Mouse (Mus musculus): ENCODE data around the gene Papss1. TPM values are rescaled to one million over a fixed set of nuclear protein-coding genes. Genes with fewer than 3 reads are reported as not detected.

Papss1 gene
- polyA plus RNA-seq, 1 experiment from 2014 or later: 103 TPM

- Histone ChIP-seq H3K4me3 (no peak overlapping the region), H3K27me3 (no peaks in the 10 kb centered on the region), H3K36me3 (ENCODE audit: poor library complexity, severe bottlenecking) (peaks cover 67% of the 10 kb centered on the region), H3K4me2 (no peak overlapping the region), H3K9me3 (replicated peaks) (no peaks in the 10 kb centered on the region), H3K9ac (no peak overlapping the region), H3K27ac (no peak overlapping the region), H3K4me1 (no peaks in the 10 kb centered on the region)
- ATAC-seq: no peak
- 86% methylated on average over 15 of the region's 15 CpGs for WGBS
These were observed 28.7 kb downstream of the Papss1 start for GRCm38 (mm10) chr3:131593143-131593798.

GRCm38 (mm10) chr3:131594361-131594760 lies 29.8 kb downstream of the Papss1 start:
- no peak for ATAC-seq
- peaks cover 57% of the 10 kb centered on the region for H3K36me3 ChIP-seq (ENCODE audit: poor library complexity, severe bottlenecking)

GRCm38 (mm10) chr3:131595546-131596245 lies 31.1 kb downstream of the Papss1 start:
- Histone ChIP-seq H3K36me3 (ENCODE audit: poor library complexity, severe bottlenecking) (peaks cover 50% of the 10 kb centered on the region), H3K27me3 (no peaks in the 10 kb centered on the region), H3K27ac (no peak overlapping the region), H3K9me3 (replicated peaks) (no peaks in the 10 kb centered on the region), H3K4me2 (no peak overlapping the region), H3K4me1 (no peaks in the 10 kb centered on the region), H3K9ac (no peak overlapping the region), H3K4me3 (no peak overlapping the region)
- ATAC-seq: no peak
- 91% methylated on average over 14 of the region's 14 CpGs for WGBS

More at GRCm38 (mm10) chr3:131594361-131594760, 29.8 kb downstream of the Papss1 start:
- Histone ChIP-seq H3K27me3 (no peaks in the 10 kb centered on the region), H3K4me2 (no peak overlapping the region), H3K9me3 (replicated peaks) (no peaks in the 10 kb centered on the region), H3K4me1 (no peaks in the 10 kb centered on the region), H3K9ac (no peak overlapping the region), H3K4me3 (no peak overlapping the region), H3K27ac (no peak overlapping the region)
- WGBS: 95% methylated on average over 11 of the region's 11 CpGs

GRCm38 (mm10) chr3:131600726-131601125 lies 36.2 kb downstream of the Papss1 start:
- Histone ChIP-seq H3K4me3 (no peak overlapping the region), H3K36me3 (ENCODE audit: poor library complexity, severe bottlenecking) (peaks cover 37% of the 10 kb centered on the region), H3K4me1 (peaks cover 6% of the 10 kb centered on the region), H3K27ac (no peak overlapping the region), H3K9ac (no peak overlapping the region), H3K4me2 (no peak overlapping the region), H3K27me3 (no peaks in the 10 kb centered on the region), H3K9me3 (replicated peaks) (no peaks in the 10 kb centered on the region)
- ATAC-seq: no peak
- 97% methylated on average over 11 of the region's 11 CpGs for WGBS

GRCm38 (mm10) chr3:131601366-131601765 lies 36.8 kb downstream of the Papss1 start:
- Histone ChIP-seq H3K36me3 (ENCODE audit: poor library complexity, severe bottlenecking) (peaks cover 39% of the 10 kb centered on the region), H3K4me1 (peaks cover 6% of the 10 kb centered on the region), H3K27ac (no peak overlapping the region), H3K9me3 (replicated peaks) (no peaks in the 10 kb centered on the region), H3K27me3 (no peaks in the 10 kb centered on the region), H3K4me3 (no peak overlapping the region), H3K4me2 (no peak overlapping the region), H3K9ac (no peak overlapping the region)
- WGBS: 97% methylated on average over 1 of the region's 1 CpGs
- no peak for ATAC-seq

GRCm38 (mm10) chr3:131602995-131603414 lies 38.4 kb downstream of the Papss1 start:
- Histone ChIP-seq H3K4me1 (peaks cover 6% of the 10 kb centered on the region), H3K36me3 (ENCODE audit: poor library complexity, severe bottlenecking) (peaks cover 46% of the 10 kb centered on the region), H3K9me3 (replicated peaks) (no peaks in the 10 kb centered on the region), H3K9ac (no peak overlapping the region), H3K27me3 (no peaks in the 10 kb centered on the region), H3K27ac (no peak overlapping the region), H3K4me3 (no peak overlapping the region), H3K4me2 (no peak overlapping the region)
- WGBS: 68% methylated on average over 4 of the region's 4 CpGs
- peak; percentile 72 for ATAC-seq

- Histone ChIP-seq H3K4me2 (no peak overlapping the region), H3K4me3 (no peak overlapping the region), H3K4me1 (peaks cover 2% of the 10 kb centered on the region), H3K9me3 (replicated peaks) (no peaks in the 10 kb centered on the region), H3K27me3 (no peaks in the 10 kb centered on the region), H3K27ac (no peak overlapping the region), H3K9ac (no peak overlapping the region), H3K36me3 (ENCODE audit: poor library complexity, severe bottlenecking) (peaks cover 73% of the 10 kb centered on the region)
- ATAC-seq: no peak
- WGBS: 92% methylated on average over 6 of the region's 6 CpGs
These were observed 43.5 kb downstream of the Papss1 start for GRCm38 (mm10) chr3:131608112-131608511.

GRCm38 (mm10) chr3:131609651-131610050 lies 45.1 kb downstream of the Papss1 start:
- 90% methylated on average over 4 of the region's 4 CpGs for WGBS
- ATAC-seq: no peak
- H3K27ac ChIP-seq: no peak overlapping the region
- no peak overlapping the region for H3K4me3 ChIP-seq
- no peaks in the 10 kb centered on the region for H3K4me1 ChIP-seq
- no peak overlapping the region for H3K4me2 ChIP-seq
- peaks cover 79% of the 10 kb centered on the region for H3K36me3 ChIP-seq (ENCODE audit: poor library complexity, severe bottlenecking)
- no peaks in the 10 kb centered on the region for H3K27me3 ChIP-seq
- H3K9me3 ChIP-seq (replicated peaks): no peaks in the 10 kb centered on the region
- no peak overlapping the region for H3K9ac ChIP-seq

- no peak overlapping the region for H3K9ac ChIP-seq
- no peak for ATAC-seq
- no peaks in the 10 kb centered on the region for H3K27me3 ChIP-seq
- H3K36me3 ChIP-seq (ENCODE audit: poor library complexity, severe bottlenecking): peaks cover 83% of the 10 kb centered on the region
- no peaks in the 10 kb centered on the region for H3K4me1 ChIP-seq
- no peak overlapping the region for H3K4me2 ChIP-seq
- H3K27ac ChIP-seq: no peak overlapping the region
- H3K4me3 ChIP-seq: no peak overlapping the region
- 74% methylated on average over 6 of the region's 6 CpGs for WGBS
- H3K9me3 ChIP-seq (replicated peaks): no peaks in the 10 kb centered on the region
These were observed 46.0 kb downstream of the Papss1 start for GRCm38 (mm10) chr3:131610595-131610994.

GRCm38 (mm10) chr3:131612847-131613246 lies 48.3 kb downstream of the Papss1 start:
- Histone ChIP-seq H3K36me3 (ENCODE audit: poor library complexity, severe bottlenecking) (peaks cover 73% of the 10 kb centered on the region), H3K4me3 (no peak overlapping the region), H3K4me1 (no peaks in the 10 kb centered on the region), H3K9ac (no peak overlapping the region), H3K4me2 (no peak overlapping the region), H3K27ac (no peak overlapping the region), H3K27me3 (no peaks in the 10 kb centered on the region), H3K9me3 (replicated peaks) (no peaks in the 10 kb centered on the region)
- no peak; the same call in 1 of the 2 replicates for ATAC-seq
- WGBS: 86% methylated on average over 5 of the region's 5 CpGs

GRCm38 (mm10) chr3:131614056-131614455 lies 49.5 kb downstream of the Papss1 start:
- peaks cover 72% of the 10 kb centered on the region for H3K36me3 ChIP-seq (ENCODE audit: poor library complexity, severe bottlenecking)
- H3K9ac ChIP-seq: no peak overlapping the region

GRCm38 (mm10) chr3:131618580-131619338 lies 54.2 kb downstream of the Papss1 start:
- H3K4me2 ChIP-seq: no peak overlapping the region
- no peak for ATAC-seq
- H3K27me3 ChIP-seq: no peaks in the 10 kb centered on the region
- no peak overlapping the region for H3K4me3 ChIP-seq
- no peaks in the 10 kb centered on the region for H3K4me1 ChIP-seq
- no peak overlapping the region for H3K9ac ChIP-seq
- WGBS: 90% methylated on average over 18 of the region's 18 CpGs
- no peak overlapping the region for H3K27ac ChIP-seq
- H3K9me3 ChIP-seq (replicated peaks): no peaks in the 10 kb centered on the region
- peaks cover 47% of the 10 kb centered on the region for H3K36me3 ChIP-seq (ENCODE audit: poor library complexity, severe bottlenecking)

More at GRCm38 (mm10) chr3:131614056-131614455, 49.5 kb downstream of the Papss1 start:
- Histone ChIP-seq H3K4me2 (no peak overlapping the region), H3K9me3 (replicated peaks) (no peaks in the 10 kb centered on the region), H3K4me3 (no peak overlapping the region), H3K4me1 (no peaks in the 10 kb centered on the region), H3K27ac (no peak overlapping the region), H3K27me3 (no peaks in the 10 kb centered on the region)
- no peak for ATAC-seq
- WGBS: 80% methylated on average over 8 of the region's 8 CpGs

Data from forebrain, embryonic 13.5 days (tissue).